ENCODE assay signal across 23 mouse cellular contexts in the genomic region with DNA sequence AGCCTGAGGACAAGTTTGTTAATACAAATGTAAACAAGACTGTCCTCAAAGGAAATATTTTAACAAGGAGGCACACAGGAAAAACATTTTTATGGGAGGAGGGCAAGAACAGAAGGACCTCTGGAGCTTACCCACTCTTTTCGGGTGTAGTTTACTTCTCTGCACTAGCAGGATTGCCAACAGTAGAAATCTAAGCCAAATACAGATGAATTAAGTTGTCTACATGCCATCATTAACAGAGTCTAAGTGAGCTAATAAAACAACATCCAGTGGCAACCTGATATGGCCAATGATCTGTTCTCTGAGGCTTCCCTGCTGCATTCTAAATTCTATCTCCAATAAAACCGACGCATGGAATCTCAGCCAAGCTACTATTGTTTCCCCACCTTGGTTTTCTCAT.
"Had no signal": no experiment of that assay in that cellular context is flagged by ENCODE, and none has a peak within 500 bp of the region (broad histone marks: within the 10 kb centered on the region; RNA-seq: fewer than 3 reads in every experiment).

No protein-coding gene starts in this region.

- H3K27me3 ChIP-seq: heart, embryonic 13.5 days; heart, embryonic 15.5 days; hindbrain, embryonic 13.5 days; hindbrain, embryonic 15.5 days; limb, embryonic 13.5 days; limb, embryonic 15.5 days; liver, embryonic 12.5 days had no signal

- ATAC-seq: forebrain, embryonic 16.5 days; hindbrain, postnatal 0 days; intestine, embryonic 16.5 days; liver, embryonic 12.5 days had no signal

- H3K27ac ChIP-seq: heart, adult 2 months; heart, embryonic 13.5 days; heart, embryonic 15.5 days; hindbrain, embryonic 13.5 days; hindbrain, embryonic 15.5 days; hindbrain, postnatal 0 days; limb, embryonic 13.5 days; limb, embryonic 15.5 days; liver, embryonic 12.5 days; liver, embryonic 14.5 days had no signal

- H3K9me3 ChIP-seq: heart, embryonic 13.5 days; heart, embryonic 15.5 days; hindbrain, embryonic 13.5 days; hindbrain, embryonic 15.5 days; limb, embryonic 13.5 days; limb, embryonic 15.5 days; liver, embryonic 12.5 days had no signal

- H3K4me2 ChIP-seq: heart, embryonic 11.5 days; heart, embryonic 13.5 days; heart, embryonic 15.5 days; hindbrain, embryonic 13.5 days; hindbrain, embryonic 15.5 days; limb, embryonic 13.5 days; limb, embryonic 15.5 days; liver, embryonic 12.5 days had no signal

- H3K9ac ChIP-seq: heart, embryonic 13.5 days; heart, embryonic 15.5 days; hindbrain, embryonic 13.5 days; hindbrain, embryonic 15.5 days; limb, embryonic 13.5 days; limb, embryonic 15.5 days; liver, embryonic 12.5 days; liver, embryonic 14.5 days had no signal

- H3K36me3 ChIP-seq: heart, embryonic 13.5 days; heart, embryonic 15.5 days; hindbrain, embryonic 13.5 days; hindbrain, embryonic 15.5 days; limb, embryonic 13.5 days; limb, embryonic 15.5 days; liver, embryonic 12.5 days had no signal

- H3K4me1 ChIP-seq: heart, embryonic 13.5 days; heart, embryonic 15.5 days; limb, embryonic 13.5 days; limb, embryonic 15.5 days; liver, embryonic 12.5 days had no signal

- DNase-seq: gastrocnemius, postnatal 14 days; gastrocnemius, postnatal 36 days; heart, adult 11 months; heart, adult 2 months; heart, postnatal 14 days; heart, postnatal 36 days; kidney, adult 11 months; kidney, adult 9 months; kidney, postnatal 14 days; layer of hippocampus, postnatal 36 days; left cerebral cortex, postnatal 4 days had no signal

- H3K4me3 ChIP-seq: heart, adult 2 months; heart, embryonic 13.5 days; heart, embryonic 15.5 days; hindbrain, embryonic 13.5 days; hindbrain, embryonic 15.5 days; limb, embryonic 13.5 days; limb, embryonic 15.5 days; liver, embryonic 12.5 days had no signal
